Mouse (Mus musculus): ENCODE data around the gene Map3k1.

DNA sequence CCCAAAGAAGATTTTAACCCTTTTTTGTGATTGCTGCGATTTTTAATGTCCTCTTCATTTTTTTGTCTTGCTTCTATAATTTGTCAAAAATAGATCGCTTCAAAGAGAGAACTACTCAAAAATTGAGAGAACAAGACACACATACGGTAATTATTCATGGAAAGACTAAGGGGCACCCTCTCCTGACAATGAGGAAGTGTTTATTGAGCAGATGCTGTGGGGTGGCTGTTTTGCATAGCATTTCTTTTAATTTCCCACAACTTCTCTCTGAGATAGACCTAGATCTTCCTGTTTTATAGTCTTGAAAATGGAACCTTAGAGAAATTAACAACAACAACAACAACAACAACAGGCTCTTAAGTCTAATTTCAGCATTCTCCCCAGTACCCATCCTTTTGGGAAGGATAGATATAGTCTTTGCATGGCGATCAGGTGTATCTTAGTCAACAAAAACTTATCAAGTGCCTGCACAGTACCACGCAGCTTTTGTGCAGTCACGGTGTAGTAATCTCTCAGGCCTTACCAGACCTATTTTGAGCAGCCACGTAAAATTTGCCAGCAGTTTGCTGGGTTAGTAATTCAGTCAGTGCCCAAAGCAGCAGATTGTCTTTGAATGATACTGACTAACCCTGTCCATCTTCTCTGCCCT is 13.1 kb upstream of the Map3k1 start:
- TF ChIP-seq CTCF (conservative IDR thresholded peaks at IDR 0.05 in 1 of 2, IDR thresholded peaks at IDR 0.05 in 1 of 2; ENCODE audit: low read depth in 2 of 2, low read length in 2 of 2) (no peak), POLR2A (IDR thresholded peaks at IDR 0.05; ENCODE audit: low read depth, low read length) (no peak), RAD21 (IDR thresholded peaks at IDR 0.05; ENCODE audit: low read depth, low read length) (no peak), EP300 (IDR thresholded peaks at IDR 0.05; ENCODE audit: low read length) (peak; percentile 56; the same call in 1 of the 2 replicates), MAX (IDR thresholded peaks at IDR 0.05; ENCODE audit: low read length) (no peak), CHD1 (IDR thresholded peaks at IDR 0.05; ENCODE audit: low read depth, low read length) (no peak), SMC3 (IDR thresholded peaks at IDR 0.05; ENCODE audit: low read depth, low read length) (no peak), PAX5 (IDR thresholded peaks at IDR 0.05; ENCODE audit: low read length) (no peak), TCF12 (IDR thresholded peaks at IDR 0.05; ENCODE audit: low read depth, low read length) (0 out of 2 replicates have a peak, but pooled peaks have one; percentile 19), UBTF (IDR thresholded peaks at IDR 0.05; ENCODE audit: low read depth, low read length) (no peak), HCFC1 (IDR thresholded peaks at IDR 0.05; ENCODE audit: low read depth, low read length) (no peak), NRF1 (IDR thresholded peaks at IDR 0.05; ENCODE audit: low read depth, low read length) (no peak)
